Mouse (Mus musculus): ENCODE data around the gene Atad1.

Gene Atad1

GRCm38 (mm10) chr19:32665243-32665642, 74.3 kb downstream of the Atad1 start:
- DNase-seq = no peak

- no peak for DNase-seq
These were observed 76.7 kb downstream of the Atad1 start for GRCm38 (mm10) chr19:32662936-32663335.

GRCm38 (mm10) chr19:32659346-32659745, 80.2 kb downstream of the Atad1 start:
- DNase-seq = no peak

GRCm38 (mm10) chr19:32653630-32654362, 85.8 kb downstream of the Atad1 start:
- DNase-seq = no peak

GRCm38 (mm10) chr19:32653122-32653521, 86.5 kb downstream of the Atad1 start:
- DNase-seq = no peak

- DNase-seq = no peak
These were observed 88.5 kb downstream of the Atad1 start for GRCm38 (mm10) chr19:32651046-32651445.

- no peak for DNase-seq
These were observed 91.5 kb downstream of the Atad1 start for GRCm38 (mm10) chr19:32648019-32648571.

GRCm38 (mm10) chr19:32646382-32646781, 93.2 kb downstream of the Atad1 start:
- DNase-seq = no peak

GRCm38 (mm10) chr19:32645939-32646338, 93.6 kb downstream of the Atad1 start:
- DNase-seq = no peak

- no peak for DNase-seq
These were observed 95.9 kb downstream of the Atad1 start for GRCm38 (mm10) chr19:32643642-32644041.

- DNase-seq = no peak
These were observed 97.6 kb downstream of the Atad1 start for GRCm38 (mm10) chr19:32641995-32642394.

- no peak for DNase-seq
These were observed 98.1 kb downstream of the Atad1 start for GRCm38 (mm10) chr19:32641535-32641934.

GRCm38 (mm10) chr19:32638276-32638903, 101.2 kb downstream of the Atad1 start:
- DNase-seq = no peak

- DNase-seq = no peak
These were observed 102.0 kb downstream of the Atad1 start for GRCm38 (mm10) chr19:32637357-32638275.

GRCm38 (mm10) chr19:32634916-32635315, 104.7 kb downstream of the Atad1 start:
- DNase-seq = no peak

GRCm38 (mm10) chr19:32628572-32629132, 110.9 kb downstream of the Atad1 start:
- DNase-seq = no peak

GRCm38 (mm10) chr19:32627631-32628030, 112.0 kb downstream of the Atad1 start:
- no peak for DNase-seq

GRCm38 (mm10) chr19:32626768-32627331, 112.7 kb downstream of the Atad1 start:
- DNase-seq = no peak

- DNase-seq = no peak
These were observed 117.4 kb downstream of the Atad1 start for GRCm38 (mm10) chr19:32622142-32622541.

Data from cerebellum, adult 18-20 months (tissue).